Mouse (Mus musculus): ENCODE measurements around the gene Vapa. TPM values are rescaled to one million over a fixed set of nuclear protein-coding genes. Genes with fewer than 3 reads are reported as not detected.

The Vapa gene
- polyA plus RNA-seq (2012; rRNA removed), result 24.5 and 26.0 TPM in 2 replicates

GRCm38 (mm10) chr17:65613463-65614412 is at the start of gene Vapa:
Gene Vapa, minus strand, starts transcription at chr17:65613555.

GRCm38 (mm10) chr17:65641734-65642218 is 28.4 kb upstream of the Vapa start, which contains the start of gene Txndc2:
Gene Txndc2, minus strand, starts transcription at chr17:65642168.

GRCm38 (mm10) chr17:65540441-65541272 is 72.7 kb downstream of the Vapa start, which contains the start of gene Tmem232:
Gene Tmem232, minus strand, starts transcription at chr17:65540782.

Other genes starting within 250 kb of the Vapa start
- not detected in 2 replicates for gene Tmem232, start 72.8 kb downstream of the Vapa start, polyA plus RNA-seq (2012; rRNA removed)
- gene Txndc2, start 28.6 kb upstream of the Vapa start, polyA plus RNA-seq (2012; rRNA removed), result not detected in 2 replicates
- gene Rab31, start 159.2 kb upstream of the Vapa start, polyA plus RNA-seq (2012; rRNA removed), result 5.8 TPM in 2 replicates
- gene Ppp4r1, start 169.0 kb upstream of the Vapa start, polyA plus RNA-seq (2012; rRNA removed), result 12.9 and 14.9 TPM in 2 replicates